Mouse (Mus musculus): ENCODE data around the gene Mbnl1.

- TF ChIP-seq E2F4 (IDR thresholded peaks at IDR 0.05; ENCODE audit: insufficient replicate concordance, low read depth, low read length) = no peak
- no peak for TF ChIP-seq CTCF (conservative IDR thresholded peaks at IDR 0.05 in 1 of 2, IDR thresholded peaks at IDR 0.05 in 1 of 2; ENCODE audit: low read depth in 2 of 2, low read length in 2 of 2)
Measured at GRCm38 (mm10) chr3:60506821-60507220, 34.2 kb downstream of the Mbnl1 start.

All from CH12.LX (cell line).